Mouse (Mus musculus) ovary, adult 18-20 months (tissue): ENCODE data around the gene Trim80.
"Not testable (repeated sequence)": the region's sequence is repeated elsewhere in the genome, so short reads cannot be mapped to it uniquely, and the experiment has no call there.

Experiments
- DNase-seq: peaks from one replicate; pipeline ENCODE4 v3.0.0; 2022; ENCODE audit warnings: low spot score, mixed read lengths

Gene Trim80

GRCm38 (mm10) chr11:115429307-115429706 is 11.0 kb upstream of the Trim80 start:
- no peak for DNase-seq

- DNase-seq: no peak
Observed at GRCm38 (mm10) chr11:115430561-115430960, 9.8 kb upstream of the Trim80 start.

- DNase-seq: no peak
Observed at GRCm38 (mm10) chr11:115432814-115433213, 7.5 kb upstream of the Trim80 start.

- DNase-seq: no peak
Observed at GRCm38 (mm10) chr11:115433342-115433741, 7.0 kb upstream of the Trim80 start.

DNA sequence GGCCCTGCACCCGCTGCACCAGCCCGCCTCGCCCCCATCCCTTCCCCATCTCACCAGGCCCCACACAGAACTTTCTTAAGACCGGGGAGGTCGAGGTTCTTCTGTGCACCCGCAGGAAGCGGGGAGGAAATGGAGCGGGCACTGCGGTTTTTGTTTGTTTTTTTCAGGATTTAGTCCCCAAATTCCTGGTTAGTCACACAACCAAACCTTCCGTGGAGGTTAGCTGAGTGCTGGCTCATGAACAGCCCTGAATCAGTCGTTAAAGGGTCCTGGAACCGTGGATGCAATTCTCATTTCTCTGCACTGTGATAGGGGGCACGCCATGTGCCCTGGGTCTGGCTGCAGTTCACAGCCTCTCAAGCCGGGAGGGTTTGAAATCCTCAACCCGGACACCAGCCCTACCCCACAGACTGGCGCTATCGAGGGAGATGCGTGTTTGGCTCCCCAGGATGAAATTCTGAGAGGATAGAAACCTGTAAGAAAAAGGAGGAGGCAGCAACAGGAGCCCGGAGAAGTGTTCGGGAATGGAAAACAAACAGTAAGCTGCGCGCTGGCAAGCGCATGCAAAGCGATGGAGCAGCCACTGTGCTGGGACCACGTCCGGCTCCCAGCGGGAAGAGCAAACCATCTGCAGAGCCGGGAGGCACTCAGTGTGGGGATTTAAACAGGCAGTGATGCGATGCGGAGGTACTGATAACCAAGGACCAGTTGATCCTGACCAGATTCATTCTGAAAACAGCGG is 4.6 kb upstream of the Trim80 start:
- no peak for DNase-seq

GRCm38 (mm10) chr11:115437571-115438122 is 2.7 kb upstream of the Trim80 start:
- no peak for DNase-seq

GRCm38 (mm10) chr11:115439326-115439725 is 1.0 kb upstream of the Trim80 start:
- DNase-seq: no peak

DNA sequence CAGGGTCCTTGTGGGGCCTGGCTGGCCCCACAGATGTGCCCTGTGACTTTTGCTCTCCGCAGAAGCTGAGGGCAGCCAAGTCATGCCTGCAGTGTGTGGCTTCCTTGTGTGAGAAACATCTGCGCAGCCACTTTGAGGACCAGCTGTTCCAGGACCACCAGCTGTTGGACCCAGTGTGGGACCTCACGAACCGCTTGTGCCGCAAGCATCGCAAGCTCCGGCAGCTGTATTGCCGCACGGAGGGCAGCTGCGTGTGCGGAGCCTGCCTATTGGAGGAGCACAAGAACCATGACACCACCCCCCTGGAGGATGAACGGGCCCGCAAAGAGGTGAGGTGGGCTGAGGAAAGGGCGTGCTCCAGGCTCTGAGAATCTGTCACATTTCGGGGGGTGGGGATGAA is 1.1 kb downstream of the Trim80 start:
- DNase-seq: no peak

DNA sequence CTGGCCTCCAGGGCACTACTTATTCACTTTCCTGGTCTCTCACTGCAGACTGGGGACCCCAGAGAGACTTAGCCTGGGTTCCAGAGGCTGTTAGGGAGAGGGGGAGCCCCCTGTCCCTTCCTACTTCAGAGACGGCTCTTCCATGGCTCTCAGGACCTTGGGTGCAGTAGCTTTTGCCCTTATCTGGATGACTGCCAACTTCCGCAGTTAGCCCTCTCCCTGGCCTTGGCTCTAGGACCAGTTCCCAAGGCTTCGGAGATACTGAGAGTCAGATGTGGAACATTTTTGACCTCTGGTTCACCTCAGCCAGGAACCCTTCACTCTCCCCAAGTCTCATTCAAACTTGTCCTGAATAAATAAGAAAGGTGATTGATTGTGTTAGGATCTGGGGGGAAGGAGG is 6.6 kb downstream of the Trim80 start:
- peak; percentile 74 for DNase-seq

GRCm38 (mm10) chr11:115447321-115447885 is 7.1 kb downstream of the Trim80 start:
- no peak for DNase-seq

- DNase-seq: no peak
Observed at GRCm38 (mm10) chr11:115448075-115448474, 7.7 kb downstream of the Trim80 start.

- no peak for DNase-seq
Observed at GRCm38 (mm10) chr11:115448998-115449397, 8.7 kb downstream of the Trim80 start.

DNA sequence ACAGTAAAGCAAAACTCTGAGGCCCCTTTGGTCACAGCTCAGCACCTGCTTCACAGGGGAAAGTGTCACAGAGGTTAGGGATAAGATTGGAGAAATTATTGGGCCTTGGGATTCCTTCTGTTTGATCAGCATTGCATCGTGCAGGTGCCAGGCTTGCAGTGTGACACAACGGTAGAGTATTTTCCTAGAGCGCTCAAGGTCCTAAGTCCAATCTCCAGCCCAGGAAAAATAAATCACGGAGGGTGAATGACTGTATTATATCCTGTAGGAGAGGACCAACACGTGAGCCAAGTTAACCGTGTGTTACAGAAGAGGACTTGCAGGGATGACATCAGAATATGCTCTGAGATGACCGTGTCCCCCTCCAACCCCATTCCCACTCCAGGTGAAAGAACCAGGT is 9.8 kb downstream of the Trim80 start:
- no peak for DNase-seq

- no peak for DNase-seq
Observed at GRCm38 (mm10) chr11:115451781-115452241, 11.5 kb downstream of the Trim80 start.

DNA sequence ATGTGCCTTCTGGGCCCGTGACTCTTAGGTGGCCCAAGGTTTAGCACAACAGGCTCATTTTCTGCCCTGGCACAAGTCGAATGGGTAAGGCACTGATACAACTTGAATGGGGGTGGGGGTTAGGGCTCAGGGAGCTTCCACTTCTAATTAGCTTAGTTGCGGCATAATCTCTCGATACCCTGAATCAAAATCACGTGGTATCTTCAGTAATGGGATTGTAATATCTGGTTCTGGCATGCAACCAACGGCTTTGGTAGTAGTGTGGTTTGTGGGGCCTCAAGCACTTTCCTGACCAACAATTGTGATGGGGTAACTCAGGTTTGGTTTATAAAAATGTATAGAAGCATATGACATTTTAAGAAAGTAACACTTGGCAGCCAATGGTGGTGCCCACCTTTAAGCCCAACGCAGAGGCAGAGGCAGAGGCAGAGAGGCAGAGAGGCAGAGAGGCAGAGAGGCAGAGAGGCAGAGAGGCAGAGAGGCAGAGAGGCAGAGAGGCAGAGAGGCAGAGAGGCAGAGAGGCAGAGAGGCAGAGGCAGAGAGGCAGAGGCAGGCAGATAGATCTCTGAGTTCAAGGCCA is 12.0 kb downstream of the Trim80 start:
- no peak for DNase-seq

DNA sequence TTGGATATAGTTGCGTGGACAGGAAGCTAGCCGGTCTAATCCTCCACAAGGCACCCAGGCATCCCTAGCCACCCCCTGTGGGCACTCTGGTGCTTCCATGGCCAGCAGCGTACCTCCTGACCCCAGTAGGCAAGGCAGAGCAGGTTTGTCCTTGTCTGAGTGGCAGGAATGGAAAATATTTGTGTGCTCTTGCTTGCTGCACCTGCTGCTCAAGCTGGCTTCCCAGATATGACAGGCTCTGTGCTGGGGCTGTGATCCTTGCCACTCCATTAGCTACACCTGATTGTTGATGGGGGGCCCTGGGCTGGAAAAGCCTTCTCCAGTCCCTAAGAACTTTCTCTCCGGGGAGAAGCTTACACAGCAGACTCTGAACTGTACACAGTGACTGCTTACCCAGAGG is 13.0 kb downstream of the Trim80 start:
- no peak for DNase-seq

DNA sequence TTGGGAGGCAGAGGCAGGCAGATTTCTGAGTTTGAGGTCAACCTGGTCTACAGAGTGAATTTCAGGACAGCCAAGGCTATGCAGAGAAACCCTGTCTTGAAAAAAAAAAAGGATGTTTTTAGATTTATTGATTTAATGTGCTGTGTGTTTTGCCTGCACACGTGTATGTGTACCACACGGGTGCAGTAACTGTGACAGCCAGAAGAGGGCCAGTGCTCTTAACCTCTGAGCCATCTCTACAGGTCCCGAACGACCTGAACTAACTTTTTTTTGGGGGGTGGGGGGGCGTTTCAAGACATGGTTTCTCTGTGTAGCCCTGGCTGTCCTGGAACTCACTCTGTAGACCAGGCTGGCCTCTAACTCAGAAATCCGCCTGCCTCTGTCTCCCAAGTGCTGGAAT is 14.5 kb downstream of the Trim80 start:
- DNase-seq: not testable (repeated sequence)

DNA sequence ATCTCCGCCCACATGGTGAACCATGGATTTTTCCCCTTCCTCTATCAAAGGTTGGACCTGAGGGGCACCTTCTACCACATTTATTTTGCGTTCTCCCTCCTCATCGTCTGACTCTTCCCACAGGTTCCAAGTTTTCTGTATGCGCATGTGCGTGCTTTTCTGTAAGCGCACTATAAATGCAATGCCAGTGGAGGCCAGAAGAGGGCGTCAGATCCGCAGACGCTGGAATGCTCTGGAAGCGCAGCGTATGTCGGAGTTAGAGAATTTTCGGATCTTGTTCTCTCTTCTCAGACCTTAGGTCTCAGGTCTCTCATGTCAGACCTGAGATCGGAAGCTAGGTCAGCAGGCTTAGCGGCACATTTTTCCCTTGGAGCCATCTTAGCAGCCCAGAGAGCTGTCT is 15.3 kb downstream of the Trim80 start:
- DNase-seq: no peak

GRCm38 (mm10) chr11:115456182-115456581 is 15.8 kb downstream of the Trim80 start:
- DNase-seq: no peak

DNA sequence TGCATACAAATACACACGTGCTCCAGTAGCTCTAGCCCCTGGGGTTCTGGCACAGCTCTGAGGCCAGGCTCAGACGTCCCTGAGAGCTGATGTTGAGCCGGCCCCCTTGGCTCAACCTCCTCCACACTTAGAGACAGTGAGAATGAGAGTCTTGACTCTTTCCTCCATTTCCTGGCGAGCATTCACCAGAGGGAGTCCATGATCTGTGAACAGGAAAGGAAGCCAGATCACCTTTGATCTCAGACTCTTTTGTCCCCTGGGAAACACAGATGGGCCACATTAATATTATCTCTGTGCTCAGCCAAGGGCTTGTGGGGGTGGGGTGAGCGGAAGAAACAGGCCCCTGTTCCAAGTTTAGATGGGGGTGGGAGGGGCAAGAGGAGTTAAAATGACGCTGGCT is 17.1 kb downstream of the Trim80 start:
- no peak for DNase-seq

- no peak for DNase-seq
Observed at GRCm38 (mm10) chr11:115460976-115461375, 20.6 kb downstream of the Trim80 start.

GRCm38 (mm10) chr11:115461846-115462242 is 21.5 kb downstream of the Trim80 start:
- no peak for DNase-seq

- DNase-seq: no peak
Observed at GRCm38 (mm10) chr11:115462243-115462891, 22.0 kb downstream of the Trim80 start, which contains the start of gene Slc16a5. Gene Slc16a5 (plus strand): TSS chr11:115462474.
